ENCODE assay signal across 29 mouse cellular contexts in genomic region chr14:88801328-88801727, GRCm38 (mm10).
"Had no signal": no experiment of that assay in that cellular context is flagged by ENCODE, and none has a peak within 500 bp of the region (broad histone marks: within the 10 kb centered on the region; RNA-seq: fewer than 3 reads in every experiment).

No protein-coding gene starts in this region.

- H3K27ac ChIP-seq: heart, adult 2 months; heart, embryonic 13.5 days; heart, embryonic 15.5 days; hindbrain, embryonic 13.5 days; hindbrain, embryonic 15.5 days; hindbrain, postnatal 0 days; kidney, embryonic 15.5 days; kidney, postnatal 0 days; left cerebral cortex, adult 2 months; limb, embryonic 10.5 days; limb, embryonic 12.5 days; liver, embryonic 13.5 days; liver, embryonic 15.5 days had no signal

- H3K4me3 ChIP-seq: heart, adult 2 months; heart, embryonic 13.5 days; heart, embryonic 15.5 days; hindbrain, embryonic 13.5 days; hindbrain, embryonic 15.5 days; kidney, embryonic 15.5 days; left cerebral cortex, adult 2 months; limb, embryonic 10.5 days; limb, embryonic 12.5 days; liver, embryonic 13.5 days; liver, embryonic 15.5 days had no signal

- H3K4me1 ChIP-seq: heart, embryonic 13.5 days; heart, embryonic 15.5 days; hindbrain, embryonic 13.5 days; hindbrain, embryonic 15.5 days; kidney, embryonic 15.5 days; limb, embryonic 10.5 days; limb, embryonic 12.5 days; liver, embryonic 13.5 days; liver, embryonic 15.5 days had no signal

- H3K9me3 ChIP-seq: heart, embryonic 13.5 days; heart, embryonic 15.5 days; hindbrain, embryonic 13.5 days; hindbrain, embryonic 15.5 days; kidney, embryonic 15.5 days; limb, embryonic 10.5 days; limb, embryonic 12.5 days; liver, embryonic 15.5 days had no signal

- ATAC-seq: hindbrain, postnatal 0 days; intestine, embryonic 16.5 days; liver, postnatal 0 days had no signal

- H3K4me2 ChIP-seq: heart, embryonic 11.5 days; heart, embryonic 13.5 days; heart, embryonic 15.5 days; hindbrain, embryonic 13.5 days; hindbrain, embryonic 15.5 days; kidney, embryonic 15.5 days; limb, embryonic 12.5 days; liver, embryonic 11.5 days; liver, embryonic 13.5 days; liver, embryonic 15.5 days had no signal

- H3K9ac ChIP-seq: heart, embryonic 13.5 days; heart, embryonic 15.5 days; hindbrain, embryonic 13.5 days; hindbrain, embryonic 15.5 days; kidney, embryonic 15.5 days; limb, embryonic 12.5 days; liver, embryonic 13.5 days; liver, embryonic 15.5 days; liver, postnatal 0 days had no signal

- H3K36me3 ChIP-seq: heart, embryonic 13.5 days; heart, embryonic 15.5 days; hindbrain, embryonic 13.5 days; hindbrain, embryonic 15.5 days; kidney, embryonic 15.5 days; limb, embryonic 10.5 days; limb, embryonic 12.5 days; liver, embryonic 13.5 days; liver, embryonic 15.5 days had no signal

- H3K27me3 ChIP-seq: heart, embryonic 13.5 days; heart, embryonic 15.5 days; hindbrain, embryonic 13.5 days; hindbrain, embryonic 15.5 days; kidney, embryonic 15.5 days; limb, embryonic 12.5 days; liver, embryonic 13.5 days; liver, embryonic 15.5 days had no signal

- DNase-seq: gastrocnemius, postnatal 14 days; gastrocnemius, postnatal 36 days; heart, adult 11 months; heart, adult 2 months; heart, postnatal 14 days; heart, postnatal 36 days; kidney, adult 11 months; kidney, adult 2 months; kidney, adult 9 months; kidney, postnatal 14 days; kidney, postnatal 36 days; layer of hippocampus, adult 9-11 months; liver; liver, embryonic 13.5 days; liver, postnatal 0 days had no signal
